Mouse (Mus musculus): ENCODE data around the gene Tchp.

Gene Tchp

GRCm38 (mm10) chr5:114738707-114739241, 31.2 kb downstream of the Tchp start:
- no peak for DNase-seq (ENCODE audit: low read depth, low spot score)

GRCm38 (mm10) chr5:114740595-114740994, 33.0 kb downstream of the Tchp start:
- DNase-seq (ENCODE audit: low read depth, low spot score) = no peak

GRCm38 (mm10) chr5:114742572-114742971, 35.0 kb downstream of the Tchp start:
- DNase-seq (ENCODE audit: low read depth, low spot score) = no peak

GRCm38 (mm10) chr5:114742998-114743696, 35.6 kb downstream of the Tchp start:
- no peak for DNase-seq (ENCODE audit: low read depth, low spot score)

GRCm38 (mm10) chr5:114743697-114744090, 36.1 kb downstream of the Tchp start:
- no peak for DNase-seq (ENCODE audit: low read depth, low spot score)

- DNase-seq (ENCODE audit: low read depth, low spot score) = no peak
Observed at GRCm38 (mm10) chr5:114745581-114745980, 38.0 kb downstream of the Tchp start.

GRCm38 (mm10) chr5:114746886-114747285, 39.3 kb downstream of the Tchp start:
- DNase-seq (ENCODE audit: low read depth, low spot score) = no peak

- DNase-seq (ENCODE audit: low read depth, low spot score) = no peak
Observed at GRCm38 (mm10) chr5:114747521-114747920, 40.0 kb downstream of the Tchp start.

- no peak for DNase-seq (ENCODE audit: low read depth, low spot score)
Observed at GRCm38 (mm10) chr5:114750325-114750724, 42.8 kb downstream of the Tchp start.

- no peak for DNase-seq (ENCODE audit: low read depth, low spot score)
Observed at GRCm38 (mm10) chr5:114752397-114752796, 44.8 kb downstream of the Tchp start.

- DNase-seq (ENCODE audit: low read depth, low spot score) = no peak
Observed at GRCm38 (mm10) chr5:114753384-114753783, 45.8 kb downstream of the Tchp start.

- no peak for DNase-seq (ENCODE audit: low read depth, low spot score)
Observed at GRCm38 (mm10) chr5:114759536-114760090, 52.1 kb downstream of the Tchp start.

- DNase-seq (ENCODE audit: low read depth, low spot score) = no peak
Observed at GRCm38 (mm10) chr5:114761980-114762379, 54.4 kb downstream of the Tchp start.

GRCm38 (mm10) chr5:114764812-114765735, 57.5 kb downstream of the Tchp start:
- no peak for DNase-seq (ENCODE audit: low read depth, low spot score)

- DNase-seq (ENCODE audit: low read depth, low spot score) = no peak
Observed at GRCm38 (mm10) chr5:114766686-114767085, 59.1 kb downstream of the Tchp start.

- no peak for DNase-seq (ENCODE audit: low read depth, low spot score)
Observed at GRCm38 (mm10) chr5:114767185-114767584, 59.6 kb downstream of the Tchp start.

- DNase-seq (ENCODE audit: low read depth, low spot score) = no peak
Observed at GRCm38 (mm10) chr5:114769786-114770185, 62.2 kb downstream of the Tchp start.

- no peak for DNase-seq (ENCODE audit: low read depth, low spot score)
Observed at GRCm38 (mm10) chr5:114771796-114772195, 64.2 kb downstream of the Tchp start.

Measured in forelimb bud, embryonic 11.5 days (tissue).